8 mouse cellular contexts compared by ENCODE assay signal in genomic region chr11:59208153-59208831, GRCm38 (mm10). TPM values are rescaled to one million over a fixed set of nuclear protein-coding genes. Genes with fewer than 3 reads are reported as not detected.
A peak's percentile ranks its signal among the peaks of the same experiment; 100 is the strongest.
DNase-seq lines count a peak whose midpoint lies in the region; ATAC-seq and TF ChIP-seq lines count a peak whose summit lies in the region.

Gene 2310033P09Rik (plus strand): TSS chr11:59208321.

- under 1% methylated on average over 67 of the region's 67 CpGs for WGBS in embryonic facial prominence, embryonic 10.5 days
- WGBS in intestine, postnatal 0 days, result under 1% methylated on average over 67 of the region's 67 CpGs
- WGBS in midbrain, embryonic 10.5 days, result under 1% methylated on average over 67 of the region's 67 CpGs

- intact Hi-C loops in left cerebral cortex, postnatal 36 days (cut with DNase I), result loop anchor here (2.0 kb wide), 1 partner anchor 19 kb away; no protein-coding TSS in a partner anchor

- H3K4me2 ChIP-seq in intestine, postnatal 0 days (replicated peaks; ENCODE audit: low read depth), result peak within 1 kb of the TSS; percentile 85

- peaks cover 81% of the 10 kb centered on the region for H3K36me3 ChIP-seq in embryonic facial prominence, embryonic 10.5 days (replicated peaks)
- H3K36me3 ChIP-seq in intestine, postnatal 0 days (ENCODE audit: control insufficient read depth, insufficient read depth), result peaks cover 49% of the 10 kb centered on the region
- peaks cover 75% of the 10 kb centered on the region for H3K36me3 ChIP-seq in midbrain, embryonic 10.5 days

- H3K4me1 ChIP-seq in embryonic facial prominence, embryonic 10.5 days, result peaks cover 23% of the 10 kb centered on the region
- 0 out of 2 replicates have a peak, but pooled peaks cover 3% of the 10 kb centered on the region for H3K4me1 ChIP-seq in intestine, postnatal 0 days (replicated peaks; ENCODE audit: control insufficient read depth, insufficient read depth, low read length)
- peaks cover 27% of the 10 kb centered on the region for H3K4me1 ChIP-seq in midbrain, embryonic 10.5 days

- peak within 1 kb of the TSS; percentile 83 for H3K9ac ChIP-seq in intestine, postnatal 0 days (ENCODE audit: low read depth, low read length)

- ATAC-seq in intestine, postnatal 0 days, result peak; percentile 74

- peak; percentile 96 for DNase-seq in adrenal gland, postnatal 14 days
- DNase-seq in embryonic facial prominence, embryonic 10.5 days (ENCODE audit: low spot score), result peak; percentile 97
- no peak for DNase-seq in gonadal fat pad, adult 2 months (ENCODE audit: low read depth)
- DNase-seq in left cerebral cortex, postnatal 36 days (ENCODE audit: low spot score in 2 of 2), result peak; percentile 95 to 97
- peak; percentile 96 for DNase-seq in midbrain, embryonic 10.5 days (ENCODE audit: low spot score)
- peak; percentile 92 to 93 for DNase-seq in right cerebral cortex, postnatal 36 days (ENCODE audit: low spot score in 2 of 2)
- peak; percentile 91 for DNase-seq in urinary bladder, postnatal 4 days (ENCODE audit: low spot score in 2 of 2)

- peak within 1 kb of the TSS; percentile 77 for H3K4me3 ChIP-seq in embryonic facial prominence, embryonic 10.5 days
- H3K4me3 ChIP-seq in intestine, postnatal 0 days (ENCODE audit: low read depth, low read length), result peak within 1 kb of the TSS; percentile 90
- peak within 1 kb of the TSS; percentile 95 for H3K4me3 ChIP-seq in midbrain, embryonic 10.5 days

- peak; percentile 25; the same call in 1 of the 2 replicates for TF ChIP-seq CTCF in intestine, postnatal 0 days (IDR thresholded peaks at IDR 0.05; ENCODE audit: low read depth)

- no peaks in the 10 kb centered on the region for H3K9me3 ChIP-seq in embryonic facial prominence, embryonic 10.5 days
- no peaks in the 10 kb centered on the region for H3K9me3 ChIP-seq in intestine, postnatal 0 days (ENCODE audit: control insufficient read depth)
- no peaks in the 10 kb centered on the region for H3K9me3 ChIP-seq in midbrain, embryonic 10.5 days (replicated peaks)

- H3K27me3 ChIP-seq in embryonic facial prominence, embryonic 10.5 days (replicated peaks; ENCODE audit: low read depth, poor library complexity, severe bottlenecking), result no peaks in the 10 kb centered on the region
- H3K27me3 ChIP-seq in intestine, postnatal 0 days (replicated peaks; ENCODE audit: control insufficient read depth, insufficient read depth, low read length), result no peaks in the 10 kb centered on the region
- no peaks in the 10 kb centered on the region for H3K27me3 ChIP-seq in midbrain, embryonic 10.5 days (ENCODE audit: low read depth, poor library complexity, severe bottlenecking)

- peak within 1 kb of the TSS; percentile 87 for H3K27ac ChIP-seq in embryonic facial prominence, embryonic 10.5 days (replicated peaks)
- peak within 1 kb of the TSS; percentile 97 for H3K27ac ChIP-seq in intestine, postnatal 0 days (ENCODE audit: low read depth, low read length)
- H3K27ac ChIP-seq in midbrain, embryonic 10.5 days (replicated peaks), result peak within 1 kb of the TSS; percentile 94

RNA-seq across cellular contexts. Expression of gene 2310033P09Rik, which starts in this region (rescaled TPM):
- total RNA-seq in adrenal gland, postnatal 14 days (2021), result 27.1 and 29.1 TPM in 2 replicates
- 43.9 and 46.0 TPM in 2 replicates for polyA plus RNA-seq in embryonic facial prominence, embryonic 10.5 days (2016; fragmentation: Nextera tagmentation; extraction: Ambion mirVana)
- 29.8 and 33.8 TPM in 2 replicates for polyA plus RNA-seq in gonadal fat pad, adult 2 months (2012; rRNA removed)
- polyA plus RNA-seq in intestine, postnatal 0 days (2015; fragmentation: Nextera tagmentation; extraction: Ambion mirVana), result 24.1 and 30.6 TPM in 2 replicates
- 10 to 100 TPM; 19.2 to 20.2 TPM for total RNA-seq in left cerebral cortex, postnatal 36 days (2021)
- 46.8 and 52.2 TPM in 2 replicates for polyA plus RNA-seq in midbrain, embryonic 10.5 days (2016; fragmentation: Nextera tagmentation; extraction: Ambion mirVana)
